Mouse (Mus musculus) olfactory bulb, adult 2 months (tissue): ENCODE results near the gene Olfr807.

Experiments used
- CTCF ChIP-seq: fragments of 200-500 bp; IDR thresholded peaks from 2 replicates; pipeline ENCODE4 v1.5.1; 2012; ENCODE audit warnings: low read depth, mild to moderate bottlenecking, low read length, moderate library complexity; ENCODE audit not compliant: insufficient read depth
- POLR2A ChIP-seq: fragments of 200-500 bp; IDR thresholded peaks from 2 replicates; pipeline ENCODE4 v1.6.1; 2012; ENCODE audit warnings: mild to moderate bottlenecking, low read depth, low read length, moderate library complexity; ENCODE audit not compliant: insufficient read depth

DNA sequence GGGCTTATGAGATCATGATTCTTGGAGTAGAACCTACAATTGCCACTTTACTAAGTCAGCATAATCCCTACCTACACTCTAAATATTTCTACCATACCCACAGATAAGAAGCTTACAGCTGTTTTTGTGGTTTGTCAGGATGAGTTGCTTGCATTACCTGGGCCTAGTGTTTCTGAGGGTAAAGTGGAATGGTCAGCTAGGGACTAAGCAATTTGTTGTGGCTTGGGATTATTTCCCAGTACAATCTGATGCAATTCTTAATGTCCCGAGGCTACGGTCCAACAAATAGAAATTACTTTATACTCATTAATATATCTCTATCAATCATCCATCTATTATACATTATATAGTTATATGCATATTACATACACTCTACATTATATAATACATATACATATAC is 28.3 kb downstream of the Olfr807 start, which contains the start of gene Olfr805:
- TF ChIP-seq CTCF (no peak), POLR2A (no peak)
